Mouse (Mus musculus) left cerebral cortex, postnatal 10 days (tissue): ENCODE results near the gene Jchain. TPM values are rescaled to one million over a fixed set of nuclear protein-coding genes. Genes with fewer than 3 reads are reported as not detected.

ENCODE experiments used
- DNase-seq, 2 experiments: peaks; one replicate each; pipeline ENCODE4 v3.0.0; 2021 to 2022; ENCODE audit warnings: low spot score in 2 of 2, mixed read lengths in 1 of 2; ENCODE audit errors: extremely low spot score in 1 of 2
- intact Hi-C: fragments of 180-260 bp; cut with DNase I; formaldehyde crosslinking; loops from one replicate; pipeline ENCODE4 v1.15.1; 2025
- total RNA-seq, 2 experiments: library from RNA; stranded (reverse); gene quantifications; 2 replicates each; pipeline ENCODE4 v1.2.3; 2021

The Jchain gene
- total RNA-seq, 2 experiments from 2014 or later, result 0.39 to 0.49 TPM

GRCm38 (mm10) chr5:88540845-88541244, 13.2 kb upstream of the Jchain start:
- DNase-seq, result no peak
- intact Hi-C loops, result loop anchor here (5.0 kb wide), 1 partner anchor 1689 kb away; no protein-coding TSS in a partner anchor

GRCm38 (mm10) chr5:88534697-88535096, 7.0 kb upstream of the Jchain start:
- DNase-seq, result no peak
- intact Hi-C loops, result no loop called here

GRCm38 (mm10) chr5:88530908-88531307, 3.2 kb upstream of the Jchain start:
- no peak for DNase-seq

GRCm38 (mm10) chr5:88519232-88519631, 8.5 kb downstream of the Jchain start:
- peak in 1 of 2 experiments; percentile 29 for DNase-seq
- intact Hi-C loops, result no loop called here

More at GRCm38 (mm10) chr5:88530908-88531307, 3.2 kb upstream of the Jchain start:
- intact Hi-C loops, result no loop called here

- intact Hi-C loops, result no loop called here
- no peak for DNase-seq
These were observed 18.7 kb downstream of the Jchain start for GRCm38 (mm10) chr5:88508990-88509389.

- intact Hi-C loops, result no loop called here
- no peak for DNase-seq
These were observed 19.1 kb downstream of the Jchain start for GRCm38 (mm10) chr5:88508555-88508954.

GRCm38 (mm10) chr5:88499781-88500180, 27.9 kb downstream of the Jchain start:
- intact Hi-C loops, result no loop called here
- DNase-seq, result no peak

GRCm38 (mm10) chr5:88491111-88491510, 36.6 kb downstream of the Jchain start:
- intact Hi-C loops, result no loop called here

GRCm38 (mm10) chr5:88489004-88489403, 38.7 kb downstream of the Jchain start:
- DNase-seq, result no peak
- intact Hi-C loops, result no loop called here

More at GRCm38 (mm10) chr5:88491111-88491510, 36.6 kb downstream of the Jchain start:
- no peak for DNase-seq

GRCm38 (mm10) chr5:88487675-88488074, 40.0 kb downstream of the Jchain start, which contains the start of gene Enam:
Enam (plus strand) TSS chr5:88487975.
- intact Hi-C loops, result no loop called here
- no peak for DNase-seq

Other genes starting within 250 kb of the Jchain start
- gene Prol1, start 210.6 kb downstream of the Jchain start, total RNA-seq, result not detected
- not detected for gene Amtn, start 151.8 kb downstream of the Jchain start, total RNA-seq
- not detected for gene Ambn, start 71.9 kb downstream of the Jchain start, total RNA-seq
- gene Enam, start 39.9 kb downstream of the Jchain start, total RNA-seq, result not detected
- gene Utp3, start 26.6 kb upstream of the Jchain start, total RNA-seq, result 10 to 100 TPM; 24.6 to 28.0 TPM
- gene Rufy3, start 37.1 kb upstream of the Jchain start, total RNA-seq, result 100 to 1,000 TPM; 217 to 229 TPM
- 10 to 100 TPM; 79.8 to 84.1 TPM for gene Grsf1, start 148.3 kb upstream of the Jchain start, total RNA-seq
- gene Mob1b, start 193.0 kb upstream of the Jchain start, total RNA-seq, result 10 to 100 TPM; 32.3 to 35.2 TPM
- 10 to 100 TPM; 19.5 to 20.3 TPM for gene Dck, start 237.1 kb upstream of the Jchain start, total RNA-seq